Mouse (Mus musculus) MEL (cell line): ENCODE results near the gene Atg9b. TPM values are rescaled to one million over a fixed set of nuclear protein-coding genes. Genes with fewer than 3 reads are reported as not detected.
"Not testable (repeated sequence)": the region's sequence is repeated elsewhere in the genome, so short reads cannot be mapped to it uniquely, and the experiment has no call there.

Experiments
- DNase-seq: peaks from one replicate; pipeline ENCODE4 v3.0.0; 2011; ENCODE audit warnings: low read depth, low spot score
- H3K27ac ChIP-seq: 2 replicates; pipeline ENCODE4 v1.5.1; 2012; ENCODE audit warnings: low read depth, mild to moderate bottlenecking, control low read depth, low read length, moderate library complexity; ENCODE audit not compliant: control insufficient read depth
- H3K27me3 ChIP-seq, 2 experiments: fragments of 150-350 bp in 1 of 2; sonication (generic) in 1 of 2; 2 replicates each; pipeline ENCODE4 v1.6.1; 2012; ENCODE audit warnings: low read length in 2 of 2, mild to moderate bottlenecking in 2 of 2, improper control_type of control experiment in 1 of 2, moderate library complexity in 1 of 2; ENCODE audit not compliant: insufficient read depth in 2 of 2, control insufficient read depth in 1 of 2
- H3K36me3 ChIP-seq, 2 experiments: 2 replicates each; pipeline ENCODE4 v1.6.1; 2012 to 2014; ENCODE audit warnings: low read length in 2 of 2, improper control_type of control experiment in 1 of 2, inconsistent platforms in 1 of 2, mild to moderate bottlenecking in 1 of 2; ENCODE audit not compliant: insufficient read depth in 2 of 2, control insufficient read depth in 1 of 2
- H3K4me1 ChIP-seq, 2 experiments: fragments of 150-350 bp in 1 of 2; sonication (generic) in 1 of 2; 2 replicates each; pipeline ENCODE4 v1.6.1; 2012; ENCODE audit warnings: low read length in 2 of 2, improper control_type of control experiment in 1 of 2, mild to moderate bottlenecking in 1 of 2; ENCODE audit not compliant: insufficient read depth in 2 of 2, control insufficient read depth in 1 of 2
- H3K4me3 ChIP-seq, 2 experiments: fragments of 150-350 bp in 1 of 2; sonication (generic) in 1 of 2; 2 replicates each; pipeline ENCODE4 v1.5.1; 2012; ENCODE audit warnings: low read depth in 2 of 2, low read length in 2 of 2, mild to moderate bottlenecking in 2 of 2, moderate library complexity in 2 of 2, control low read depth in 1 of 2, improper control_type of control experiment in 1 of 2; ENCODE audit not compliant: control insufficient read depth in 1 of 2, insufficient read depth in 1 of 2
- H3K79me2 ChIP-seq: 2 replicates; pipeline ENCODE4 v1.6.1; 2012; ENCODE audit warnings: mild to moderate bottlenecking, low read length, moderate library complexity; ENCODE audit not compliant: control insufficient read depth, poor library complexity, insufficient read depth
- H3K9ac ChIP-seq: 2 replicates; pipeline ENCODE4 v1.6.1; 2012; ENCODE audit warnings: low read depth, mild to moderate bottlenecking, control low read depth, low read length, moderate library complexity; ENCODE audit not compliant: control insufficient read depth, poor library complexity, severe bottlenecking
- H3K9me3 ChIP-seq: fragments of 150-350 bp; sonication (generic); replicated peaks from 2 replicates; pipeline ENCODE4 v1.6.1; 2012; ENCODE audit warnings: mild to moderate bottlenecking, low read length, improper control_type of control experiment, moderate library complexity; ENCODE audit not compliant: insufficient read depth
- CTCF ChIP-seq, 3 experiments: IDR thresholded peaks in 2 of 3; conservative IDR thresholded peaks in 1 of 3; 2 replicates each; pipeline ENCODE4 v1.5.1; 2011 to 2012; ENCODE audit warnings: low read length in 3 of 3, low read depth in 2 of 3, mild to moderate bottlenecking in 2 of 3, improper control_type of control experiment in 1 of 3, inconsistent platforms in 1 of 3, mixed read lengths in 1 of 3, moderate library complexity in 1 of 3; ENCODE audit not compliant: control insufficient read depth in 1 of 3, insufficient read depth in 1 of 3, poor library complexity in 1 of 3, severe bottlenecking in 1 of 3
- GATA1 ChIP-seq: IDR thresholded peaks from 2 replicates; pipeline ENCODE4 v1.6.1; 2011; ENCODE audit warnings: low read depth, low read length, improper control_type of control experiment
- KAT2A ChIP-seq: conservative IDR thresholded peaks from 2 replicates; pipeline ENCODE4 v1.6.1; 2012; ENCODE audit warnings: low read depth, low read length, improper control_type of control experiment, inconsistent platforms
- MEF2A ChIP-seq: IDR thresholded peaks from 2 replicates; pipeline ENCODE4 v1.6.1; 2014; ENCODE audit warnings: low read depth, mild to moderate bottlenecking, inconsistent platforms, low read length, improper control_type of control experiment; ENCODE audit not compliant: poor library complexity, insufficient replicate concordance, severe bottlenecking; ENCODE audit errors: extremely low read depth
- MXI1 ChIP-seq: IDR thresholded peaks from 2 replicates; pipeline ENCODE4 v1.6.1; 2011; ENCODE audit warnings: mild to moderate bottlenecking, low read depth, low read length, improper control_type of control experiment
- MYC ChIP-seq: IDR thresholded peaks from 2 replicates; pipeline ENCODE4 v1.6.1; 2011; ENCODE audit warnings: low read depth, mild to moderate bottlenecking, low read length, improper control_type of control experiment, moderate library complexity
- POLR2A ChIP-seq, 2 experiments: IDR thresholded peaks; 2 replicates each; pipeline ENCODE4 v1.6.1; 2011 to 2012; ENCODE audit warnings: low read length in 2 of 2, mild to moderate bottlenecking in 2 of 2, control low read depth in 1 of 2, improper control_type of control experiment in 1 of 2, low read depth in 1 of 2, moderate library complexity in 1 of 2; ENCODE audit not compliant: control insufficient read depth in 1 of 2, insufficient read depth in 1 of 2, poor library complexity in 1 of 2
- POLR2AphosphoS5 ChIP-seq: IDR thresholded peaks from 2 replicates; pipeline ENCODE4 v1.6.1; 2012; ENCODE audit warnings: low read depth, borderline replicate concordance, mild to moderate bottlenecking, inconsistent platforms, low read length, moderate library complexity, mixed read lengths
- TBP ChIP-seq: IDR thresholded peaks from 2 replicates; pipeline ENCODE4 v1.8.0; 2011; ENCODE audit warnings: low read depth, low read length, improper control_type of control experiment
- UBTF ChIP-seq: IDR thresholded peaks from 2 replicates; pipeline ENCODE4 v1.6.1; 2012; ENCODE audit warnings: low read depth, mild to moderate bottlenecking, inconsistent platforms, low read length, improper control_type of control experiment, moderate library complexity, borderline replicate concordance; ENCODE audit not compliant: insufficient read depth
- ZNF384 ChIP-seq: IDR thresholded peaks from 2 replicates; pipeline ENCODE4 v1.6.1; 2012; ENCODE audit warnings: low read depth, mild to moderate bottlenecking, inconsistent platforms, low read length, improper control_type of control experiment
- polyA plus RNA-seq, 2 experiments: library from polyadenylated mRNA; stranded (reverse) in 1 of 2; unstranded in 1 of 2; fragments of >175 nt in 1 of 2; fragments of >200 nt in 1 of 2; gene quantifications; 2 replicates each; pipeline versions ENCODE4 v1.2.1 to v1.2.4; 2012; ENCODE audit warnings: low replicate concordance in 2 of 2, low read depth in 1 of 2; ENCODE audit not compliant: insufficient read length in 2 of 2, insufficient read depth in 1 of 2, missing spikeins in 1 of 2
- total RNA-seq: library from RNA; depleted of rRNA; stranded (reverse); fragments of 300-350 nt; gene quantifications from 2 replicates; pipeline ENCODE4 v1.2.3, GENCODE M21; 2012

The Atg9b gene
- total and polyA plus RNA-seq, 3 experiments = 41.2 to 41.5 TPM; not detected in 1

DNA sequence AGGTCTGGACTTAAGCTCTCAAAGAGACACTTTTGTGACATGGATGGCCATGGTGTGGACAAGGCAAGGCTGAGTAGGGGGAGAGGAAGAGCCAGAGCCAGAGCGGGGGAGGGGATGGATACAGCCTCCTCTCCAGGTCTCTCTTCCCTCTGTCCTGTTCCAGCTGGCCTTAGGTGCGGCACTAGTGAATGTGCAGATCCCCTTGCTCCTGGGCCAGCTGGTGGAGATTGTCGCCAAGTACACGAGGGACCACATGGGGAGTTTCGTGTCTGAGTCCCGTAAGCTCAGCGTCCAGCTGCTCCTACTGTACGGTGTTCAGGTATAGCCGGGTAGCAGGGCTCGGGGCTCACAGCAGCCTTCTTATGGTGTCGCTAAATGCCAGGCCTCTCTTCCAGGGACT, 8.4 kb upstream of the Atg9b start:
- H3K9me3 ChIP-seq = no peaks in the 10 kb centered on the region
- H3K4me1 ChIP-seq = peaks cover 19 to 20% of the 10 kb centered on the region in 2 experiments
- H3K27ac ChIP-seq = no peak overlapping the region
- no peak for DNase-seq
- H3K27me3 ChIP-seq = no peaks in the 10 kb centered on the region
- H3K79me2 ChIP-seq = no peaks in the 10 kb centered on the region
- H3K36me3 ChIP-seq = peaks cover 2 to 21% of the 10 kb centered on the region in 2 experiments; a peak in 3 of 4 replicates
- no peak overlapping the region for H3K9ac ChIP-seq
- H3K4me3 ChIP-seq = no peak overlapping the region
- TF ChIP-seq GATA1 (no peak), MEF2A (no peak), UBTF (no peak)

DNA sequence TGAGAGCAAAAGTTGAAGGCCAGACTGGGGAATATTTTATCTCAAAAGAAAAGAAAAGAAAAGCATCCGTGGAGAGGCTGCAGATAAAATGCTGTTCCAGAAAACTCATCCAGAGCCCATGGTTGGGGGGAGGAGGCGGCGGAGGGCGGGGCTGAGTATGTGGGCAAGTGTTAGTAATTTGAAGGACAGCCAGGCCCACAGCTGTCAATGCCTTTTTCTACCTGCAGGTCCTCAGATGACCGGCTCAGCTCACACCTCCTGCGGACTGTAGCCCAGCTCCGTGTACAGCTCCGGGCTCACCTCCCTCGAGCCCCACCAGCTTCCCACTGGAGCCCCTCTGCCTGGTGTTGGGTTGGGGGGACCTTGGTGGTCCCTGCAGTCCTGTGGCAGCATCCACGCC, 7.7 kb upstream of the Atg9b start:
- peaks cover 2 to 18% of the 10 kb centered on the region in 2 experiments; a peak in 3 of 4 replicates for H3K36me3 ChIP-seq

DNA sequence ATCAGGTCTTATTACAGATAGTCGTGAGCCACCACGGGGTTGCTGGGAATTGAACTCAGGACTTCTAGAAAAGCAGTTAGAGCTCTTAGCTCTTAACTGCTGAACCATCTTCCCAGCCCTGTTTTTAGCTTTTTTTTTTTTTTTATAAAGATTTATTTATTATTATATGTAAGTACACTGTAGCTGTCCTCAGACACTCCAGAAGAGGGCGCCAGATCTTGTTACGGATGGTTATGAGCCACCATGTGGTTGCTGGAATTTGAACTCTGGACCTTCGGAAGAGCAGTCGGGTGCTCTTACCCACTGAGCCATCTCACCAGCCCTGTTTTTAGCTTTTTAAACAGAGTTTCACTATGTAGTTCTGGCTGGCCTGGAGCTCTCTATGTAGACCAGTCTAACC, 4.3 kb upstream of the Atg9b start:
- TF ChIP-seq TBP (peak; percentile 26; the same call in 1 of the 2 replicates), ZNF384 (peak; percentile 72), CTCF (IDR thresholded peaks at IDR 0.05 in 2 of 3, conservative IDR thresholded peaks at IDR 0.05 in 1 of 3; ENCODE audit: control insufficient read depth in 1 of 3, insufficient read depth in 1 of 3, low read depth in 2 of 3, low read length in 3 of 3, poor library complexity in 1 of 3, severe bottlenecking in 1 of 3) (peak in 2 of 3 experiments; percentile 18 to 22; a peak in 2 of 6 replicates)

More for the DNA sequence above, 7.7 kb upstream of the Atg9b start:
- Histone ChIP-seq H3K27ac (no peak overlapping the region), H3K9ac (no peak overlapping the region), H3K79me2 (peaks cover 2% of the 10 kb centered on the region), H3K4me3 (no peak overlapping the region), H3K27me3 (no peaks in the 10 kb centered on the region), H3K4me1 (peaks cover 12 to 18% of the 10 kb centered on the region in 2 experiments), H3K9me3 (no peaks in the 10 kb centered on the region)
- DNase-seq = no peak
- TF ChIP-seq POLR2A (IDR thresholded peaks at IDR 0.05; ENCODE audit: control insufficient read depth in 1 of 2, insufficient read depth in 1 of 2, low read depth in 1 of 2, low read length in 2 of 2, poor library complexity in 1 of 2) (no peak), TBP (no peak), MXI1 (no peak), POLR2AphosphoS5 (no peak), KAT2A (no peak), MYC (no peak)

More for the DNA sequence above, 4.3 kb upstream of the Atg9b start:
- H3K27me3 ChIP-seq, DNase-seq, H3K9me3 ChIP-seq, H3K79me2 ChIP-seq, H3K9ac ChIP-seq, H3K27ac ChIP-seq, H3K4me3 ChIP-seq: not testable (repeated sequence)
- peaks cover 10 to 14% of the 10 kb centered on the region in 2 experiments for H3K4me1 ChIP-seq
- H3K36me3 ChIP-seq = peaks cover 2 to 15% of the 10 kb centered on the region in 2 experiments; a peak in 3 of 4 replicates
